Mouse (Mus musculus) liver, postnatal 0 days (tissue): ENCODE measurements around the gene Uqcrc1.

Experiments
- CTCF ChIP-seq: sonication (generic); IDR thresholded peaks from 2 replicates; pipeline ENCODE4 v1.5.1; 2016; ENCODE audit warnings: antibody characterized with exemption, low read depth
- EP300 ChIP-seq: IDR thresholded peaks from 2 replicates; pipeline ENCODE4 v1.6.1; 2016; ENCODE audit warnings: antibody characterized with exemption, low read depth, mild to moderate bottlenecking

DNA sequence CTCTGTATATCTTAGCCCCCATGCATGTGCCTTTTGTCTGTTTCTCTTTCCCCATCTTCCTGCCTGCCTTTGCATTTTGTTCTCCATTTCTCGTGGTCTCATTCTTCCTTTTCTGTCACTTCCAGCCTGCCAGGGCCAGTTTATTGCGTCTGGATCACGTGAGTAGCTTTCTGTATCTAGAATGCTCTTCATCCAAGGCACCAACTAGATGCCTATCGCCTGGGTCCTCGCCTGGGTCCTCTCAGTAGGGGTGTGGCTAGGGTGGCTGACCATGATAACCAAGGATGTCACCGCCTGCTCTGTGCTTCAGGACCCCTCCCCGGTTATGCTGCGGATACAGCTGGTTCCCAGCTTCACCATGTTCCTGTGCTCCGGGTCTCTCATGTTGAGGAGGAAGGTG is 46.8 kb downstream of the Uqcrc1 start:
- TF ChIP-seq CTCF (no peak), EP300 (no peak)
